Mouse (Mus musculus) lung, postnatal 0 days (tissue): ENCODE measurements around the gene Rcan2. TPM values are rescaled to one million over a fixed set of nuclear protein-coding genes. Genes with fewer than 3 reads are reported as not detected.

Source experiments
- ATAC-seq: fragments of 200-750 bp; cut with Nextera tagmentation; 2 replicates; pipeline ENCODE4 v1.8.0; 2017; ENCODE audit warnings: moderate library complexity
- DNase-seq: peaks from one replicate; pipeline ENCODE4 v3.0.0-alpha.2; 2016; ENCODE audit warnings: low spot score
- H3K27ac ChIP-seq: fragments of 300-500 bp; sonication (generic); 2 replicates; pipeline ENCODE4 v1.5.1; 2014; ENCODE audit warnings: antibody characterized with exemption, mild to moderate bottlenecking, low read length, mixed read lengths
- H3K27me3 ChIP-seq: fragments of 300-500 bp; sonication (generic); replicated peaks from 2 replicates; pipeline ENCODE4 v1.6.1; 2014; ENCODE audit warnings: low read length, mixed read lengths; ENCODE audit not compliant: insufficient read depth
- H3K36me3 ChIP-seq: fragments of 300-500 bp; sonication (generic); 2 replicates; pipeline ENCODE4 v1.6.1; 2014; ENCODE audit warnings: low read length, mixed read lengths; ENCODE audit not compliant: insufficient read depth
- H3K4me1 ChIP-seq: fragments of 300-500 bp; sonication (generic); 2 replicates; pipeline ENCODE4 v1.6.1; 2014; ENCODE audit warnings: antibody characterized with exemption, low read depth, low read length, mixed read lengths; ENCODE audit not compliant: insufficient read depth
- H3K4me2 ChIP-seq: fragments of 300-500 bp; sonication (generic); replicated peaks from 2 replicates; pipeline ENCODE4 v1.6.1; 2014; ENCODE audit warnings: low read depth, mild to moderate bottlenecking, low read length, moderate library complexity, mixed read lengths
- H3K4me3 ChIP-seq: fragments of 300-500 bp; sonication (generic); 2 replicates; pipeline ENCODE4 v1.5.1; 2014; ENCODE audit warnings: low read depth, low read length
- H3K9ac ChIP-seq: fragments of 300-500 bp; sonication (generic); replicated peaks from 2 replicates; pipeline ENCODE4 v1.6.1; 2014; ENCODE audit warnings: low read depth, mild to moderate bottlenecking
- H3K9me3 ChIP-seq: fragments of 300-500 bp; sonication (generic); 2 replicates; pipeline ENCODE4 v1.6.1; 2016; ENCODE audit warnings: low read length, mixed read lengths
- CTCF ChIP-seq: IDR thresholded peaks from 2 replicates; pipeline ENCODE4 v1.5.1; 2016; ENCODE audit warnings: antibody characterized with exemption, mild to moderate bottlenecking
- EP300 ChIP-seq: IDR thresholded peaks from 2 replicates; pipeline ENCODE4 v1.6.1; 2016; ENCODE audit warnings: antibody characterized with exemption, mild to moderate bottlenecking, control low read depth
- WGBS: fragments of 180-500 bp; shearing (Covaris S2); extraction: QIAGEN DNeasy Blood & Tissue Kit; methylation state at CpG from one replicate; pipeline ENCODE4 v1.1.7; 2014; 5-methylcytosine and 5-hydroxymethylcytosine counted together
- polyA plus RNA-seq: library from polyadenylated mRNA; unstranded; fragments of >200 nt; fragmentation: Nextera tagmentation; extraction: Ambion mirVana; gene quantifications from 2 replicates; pipeline ENCODE4 v1.2.1, GENCODE M21; 2015

Gene Rcan2
- polyA plus RNA-seq, 1 experiment from 2014 or later = 1.3 TPM

DNA sequence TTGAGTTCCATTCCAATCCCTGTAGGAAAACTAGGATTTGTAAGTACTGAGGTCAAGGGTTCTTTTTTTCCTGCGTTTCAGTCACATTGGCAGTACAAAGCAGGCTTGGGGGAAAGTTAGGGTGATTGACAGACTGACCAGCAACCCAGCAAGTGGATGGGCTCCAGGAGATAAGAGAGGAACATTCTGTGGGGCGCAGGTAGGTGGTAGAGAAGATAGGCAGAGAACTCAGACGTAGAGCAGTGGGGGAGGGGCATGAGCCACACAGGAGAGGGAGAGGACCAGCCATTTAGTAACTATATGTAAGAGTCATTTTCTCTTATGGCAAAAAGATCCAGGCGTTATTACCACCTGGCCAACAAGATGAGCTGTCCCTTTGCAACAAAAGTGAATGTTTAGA, 96.2 kb downstream of the Rcan2 start:
- Histone ChIP-seq H3K9me3 (no peaks in the 10 kb centered on the region), H3K27ac (no peak overlapping the region), H3K4me1 (no peaks in the 10 kb centered on the region), H3K36me3 (no peaks in the 10 kb centered on the region), H3K27me3 (no peaks in the 10 kb centered on the region), H3K4me2 (no peak overlapping the region), H3K4me3 (no peak overlapping the region), H3K9ac (no peak overlapping the region)
- ATAC-seq (no peak), DNase-seq (no peak)
- TF ChIP-seq CTCF (no peak), EP300 (no peak)
- 63% methylated on average over 4 of the region's 4 CpGs for WGBS

DNA sequence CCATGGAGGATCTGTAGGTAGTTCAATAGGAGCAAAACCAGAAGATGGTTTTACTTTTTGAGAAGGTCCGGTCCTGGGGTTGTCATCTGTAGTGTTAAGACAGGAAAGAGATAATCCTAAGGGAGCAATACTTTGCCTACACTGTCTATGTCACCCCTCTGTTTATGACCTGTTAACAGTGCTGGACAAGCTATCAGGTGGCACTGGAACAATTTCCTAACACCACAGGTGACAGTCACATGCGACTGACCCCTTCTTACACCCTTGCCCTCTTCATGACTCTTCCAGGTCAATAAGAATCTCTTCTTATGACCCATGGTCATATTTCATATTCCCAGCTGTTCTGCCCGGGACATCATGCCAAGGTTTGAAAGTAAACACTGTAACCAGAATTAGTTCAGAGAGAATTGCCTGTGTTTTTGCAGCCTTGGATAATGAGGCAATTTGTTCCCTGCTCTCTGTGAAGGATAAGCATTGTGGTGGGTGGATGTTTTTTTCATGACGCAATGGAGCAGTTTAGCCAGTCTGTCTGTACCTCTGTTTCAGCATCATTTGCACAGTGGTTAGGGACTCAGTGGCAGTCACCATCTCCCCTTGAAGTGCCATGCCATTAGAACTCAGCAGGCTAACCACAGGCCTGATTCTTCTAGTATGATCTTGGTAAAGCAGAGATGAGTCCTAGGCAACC, 98.4 kb downstream of the Rcan2 start:
- 60% methylated on average over 4 of the region's 4 CpGs for WGBS
- TF ChIP-seq EP300 (peak; percentile 45; the same call in 1 of the 2 replicates), CTCF (no peak)

DNA sequence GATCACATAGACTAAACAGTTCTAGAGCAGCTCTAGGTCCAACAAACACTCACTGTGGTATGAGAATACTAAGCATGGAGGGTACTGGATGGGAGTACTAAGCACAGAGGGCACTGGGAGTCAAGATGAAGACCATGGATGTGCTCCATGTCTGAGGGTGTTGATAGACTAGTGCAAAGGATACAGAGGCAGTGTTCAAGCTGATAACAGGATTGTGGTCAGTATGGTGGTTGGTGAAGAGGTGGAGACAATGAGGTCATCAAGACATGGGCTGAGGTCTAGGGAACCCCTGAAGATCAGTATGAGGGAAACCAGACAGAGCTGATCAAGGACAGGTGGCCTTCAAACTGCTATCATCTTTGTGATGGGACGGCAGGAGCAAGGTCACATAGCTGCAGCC, 99.0 kb downstream of the Rcan2 start:
- Histone ChIP-seq H3K4me1 (no peaks in the 10 kb centered on the region; the same call in 1 of the 2 replicates), H3K4me3 (no peak overlapping the region), H3K4me2 (no peak overlapping the region), H3K9me3 (no peaks in the 10 kb centered on the region), H3K36me3 (no peaks in the 10 kb centered on the region), H3K27me3 (no peaks in the 10 kb centered on the region), H3K9ac (no peak overlapping the region), H3K27ac (no peak overlapping the region)
- DNase-seq = no peak
- TF ChIP-seq CTCF (no peak), EP300 (no peak)
- ATAC-seq = no peak
- whole genome bisulfite sequencing = 65% methylated on average over 1 of the region's 1 CpGs

More for the DNA sequence above, 98.4 kb downstream of the Rcan2 start:
- ATAC-seq = peak; percentile 50
- no peaks in the 10 kb centered on the region for H3K36me3 ChIP-seq
- H3K27ac ChIP-seq = no peak overlapping the region
- DNase-seq = peak; percentile 20
- H3K9ac ChIP-seq = no peak overlapping the region
- no peaks in the 10 kb centered on the region for H3K27me3 ChIP-seq
- no peaks in the 10 kb centered on the region for H3K4me1 ChIP-seq
- no peak overlapping the region for H3K4me2 ChIP-seq
- no peak overlapping the region for H3K4me3 ChIP-seq
- H3K9me3 ChIP-seq = no peaks in the 10 kb centered on the region

DNA sequence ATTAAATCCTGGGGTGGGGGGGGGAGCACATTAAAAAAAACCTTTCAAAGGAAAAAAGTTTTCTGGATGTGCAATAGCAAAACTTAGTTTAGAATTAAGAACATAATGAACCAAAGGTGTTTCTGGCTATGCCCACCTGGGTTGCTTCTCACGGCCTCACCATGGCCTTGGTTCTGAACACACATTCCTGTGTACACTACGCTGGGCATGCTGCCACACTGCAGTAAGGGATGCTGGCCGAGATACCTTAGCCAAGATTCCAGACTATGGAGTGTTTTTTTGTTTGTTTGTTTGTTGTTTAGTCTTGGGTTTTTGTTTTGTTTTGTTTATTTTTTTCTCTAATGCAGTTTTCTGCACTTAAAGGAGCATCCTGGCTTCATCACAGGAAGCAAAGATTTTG, 100.3 kb downstream of the Rcan2 start:
- no peaks in the 10 kb centered on the region for H3K36me3 ChIP-seq
- no peaks in the 10 kb centered on the region for H3K27me3 ChIP-seq
- no peak overlapping the region for H3K9ac ChIP-seq
- no peak overlapping the region for H3K27ac ChIP-seq
- peaks cover 4% of the 10 kb centered on the region; the same call in 1 of the 2 replicates for H3K4me1 ChIP-seq
- ATAC-seq (no peak), DNase-seq (no peak)
- WGBS = 75% methylated on average over 3 of the region's 3 CpGs
- H3K9me3 ChIP-seq = no peaks in the 10 kb centered on the region
- H3K4me2 ChIP-seq = no peak overlapping the region
- TF ChIP-seq EP300 (no peak), CTCF (no peak)
- H3K4me3 ChIP-seq = no peak overlapping the region

DNA sequence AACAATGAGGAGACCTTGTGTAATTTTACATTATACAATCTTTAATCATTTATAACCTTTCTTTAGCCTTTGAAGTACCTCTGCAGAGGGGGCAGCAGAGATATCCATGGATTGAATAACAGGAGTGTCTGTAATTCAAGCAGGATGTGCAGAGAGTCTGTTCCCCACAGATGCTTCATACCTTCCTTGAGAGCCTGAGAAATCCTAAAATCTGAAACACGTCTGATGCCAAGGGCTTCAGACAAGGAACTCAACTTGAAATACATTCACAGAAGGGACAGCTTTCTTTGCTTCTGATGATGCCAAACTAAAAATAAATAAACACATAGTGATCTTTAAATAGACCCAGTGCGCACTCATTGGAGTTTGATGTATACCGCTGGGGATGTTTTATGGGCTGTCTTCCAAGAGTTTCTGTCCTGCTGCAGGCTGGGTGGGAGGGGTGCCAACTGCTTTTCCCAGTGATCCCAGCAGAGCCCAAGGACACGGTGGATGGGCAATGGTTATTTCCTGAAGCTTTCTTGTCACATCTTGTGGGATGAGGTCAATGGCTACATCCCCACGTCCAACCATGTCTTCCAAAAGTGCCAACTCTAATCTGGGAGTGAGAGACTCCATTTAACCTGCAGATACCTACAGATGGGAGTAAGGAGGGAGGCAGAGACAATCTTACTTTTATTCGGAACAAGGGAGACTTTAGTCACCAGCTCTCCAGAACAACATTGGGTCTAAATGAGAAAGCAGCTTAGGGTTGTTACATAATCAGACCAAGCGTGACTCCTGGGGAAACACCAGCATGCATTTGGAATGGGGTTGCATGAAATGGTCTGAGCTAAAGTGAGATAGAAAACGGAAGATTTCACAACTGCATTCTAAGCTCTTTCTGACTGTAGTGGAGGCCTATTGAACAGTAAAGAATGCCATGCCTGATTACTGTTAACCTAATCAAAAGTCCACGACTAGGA, 102.9 kb downstream of the Rcan2 start:
- no peaks in the 10 kb centered on the region for H3K9me3 ChIP-seq
- no peak for TF ChIP-seq EP300
- no peak for TF ChIP-seq CTCF
- H3K27me3 ChIP-seq = no peaks in the 10 kb centered on the region
- peak; percentile 60 for ATAC-seq
- H3K36me3 ChIP-seq = no peaks in the 10 kb centered on the region
- H3K9ac ChIP-seq = no peak overlapping the region
- no peak overlapping the region for H3K4me3 ChIP-seq
- H3K27ac ChIP-seq = 0 out of 2 replicates have a peak overlapping the region, but pooled peaks have one; percentile 20
- H3K4me2 ChIP-seq = no peak overlapping the region
- WGBS = 46% methylated on average over 9 of the region's 9 CpGs
- peak; percentile 69 for DNase-seq
- H3K4me1 ChIP-seq = peaks cover 4% of the 10 kb centered on the region; the same call in 1 of the 2 replicates

DNA sequence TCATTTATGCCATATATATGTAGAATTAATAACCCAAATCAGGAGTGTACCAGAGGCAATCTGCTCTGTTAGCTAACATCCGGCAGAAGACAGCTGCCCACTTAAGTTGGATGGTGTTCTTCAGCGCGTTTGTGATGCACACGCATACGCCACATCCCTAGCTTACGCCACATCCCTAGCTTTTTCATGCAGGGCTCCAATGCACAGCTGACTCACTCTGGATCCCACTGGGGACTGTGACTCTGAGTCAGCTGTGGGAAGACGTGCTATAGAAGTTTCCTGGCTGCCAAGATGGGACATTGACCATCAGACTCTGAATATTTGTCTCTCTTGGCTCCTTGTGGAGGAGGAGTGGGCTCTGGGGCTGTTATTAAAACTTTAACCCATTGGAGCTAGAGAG, 103.7 kb downstream of the Rcan2 start:
- WGBS = 82% methylated on average over 7 of the region's 7 CpGs

More for the DNA sequence above, 103.7 kb downstream of the Rcan2 start:
- Histone ChIP-seq H3K4me2 (no peak overlapping the region), H3K9ac (no peak overlapping the region), H3K27ac (no peak overlapping the region), H3K4me1 (peaks cover 4% of the 10 kb centered on the region; the same call in 1 of the 2 replicates), H3K36me3 (no peaks in the 10 kb centered on the region), H3K9me3 (no peaks in the 10 kb centered on the region), H3K4me3 (no peak overlapping the region), H3K27me3 (no peaks in the 10 kb centered on the region)
- ATAC-seq (peak; percentile 57), DNase-seq (peak; percentile 8)
- TF ChIP-seq EP300 (no peak), CTCF (no peak)
